Mouse (Mus musculus) ES-E14 (cell line): ENCODE data around the gene Ubox5. TPM values are rescaled to one million over a fixed set of nuclear protein-coding genes. Genes with fewer than 3 reads are reported as not detected.
"Not testable (repeated sequence)": the region's sequence is repeated elsewhere in the genome, so short reads cannot be mapped to it uniquely, and the experiment has no call there.

Experiments used
- DNase-seq: peaks from one replicate; pipeline ENCODE4 v3.0.0-alpha.2; 2013; ENCODE audit warnings: low read depth, low spot score
- H3K27ac ChIP-seq: 2 replicates; pipeline ENCODE4 v1.5.1; 2012; ENCODE audit warnings: low read depth, mild to moderate bottlenecking, low read length, moderate library complexity, mixed read lengths; ENCODE audit not compliant: poor library complexity, insufficient read depth, severe bottlenecking
- H3K36me3 ChIP-seq: 2 replicates; pipeline ENCODE4 v1.6.1; 2012; ENCODE audit warnings: mild to moderate bottlenecking, low read length, moderate library complexity, mixed read lengths; ENCODE audit not compliant: control insufficient read depth, poor library complexity, insufficient read depth, severe bottlenecking
- H3K4me1 ChIP-seq, 2 experiments: fragments of 150-350 bp in 1 of 2; sonication (generic) in 1 of 2; 2 replicates each; pipeline ENCODE4 v1.6.1; 2012; ENCODE audit warnings: low read length in 2 of 2, mild to moderate bottlenecking in 1 of 2, mixed read lengths in 1 of 2; ENCODE audit not compliant: control insufficient read depth in 2 of 2, insufficient read depth in 2 of 2, poor library complexity in 1 of 2
- H3K4me3 ChIP-seq, 2 experiments: fragments of 150-350 bp in 1 of 2; sonication (generic) in 1 of 2; 2 replicates each; pipeline ENCODE4 v1.5.1; 2012; ENCODE audit warnings: low read length in 2 of 2, low read depth in 1 of 2, mild to moderate bottlenecking in 1 of 2, mixed read lengths in 1 of 2; ENCODE audit not compliant: insufficient read depth in 1 of 2, poor library complexity in 1 of 2, severe bottlenecking in 1 of 2
- H3K9ac ChIP-seq: 2 replicates; pipeline ENCODE4 v1.6.1; 2012; ENCODE audit warnings: low read depth, mild to moderate bottlenecking, low read length, mixed read lengths; ENCODE audit not compliant: poor library complexity, insufficient read depth, severe bottlenecking
- H3K9me3 ChIP-seq: fragments of 150-350 bp; sonication (generic); 2 replicates; pipeline ENCODE4 v1.6.1; 2012; ENCODE audit warnings: low read depth, mild to moderate bottlenecking, low read length; ENCODE audit not compliant: control insufficient read depth, insufficient read depth
- CHD2 ChIP-seq: IDR thresholded peaks from 2 replicates; pipeline ENCODE4 v1.6.1; 2014; ENCODE audit warnings: mild to moderate bottlenecking, low read depth, low read length, inconsistent platforms
- HCFC1 ChIP-seq: IDR thresholded peaks from 2 replicates; pipeline ENCODE4 v1.6.1; 2012; ENCODE audit warnings: low read length, inconsistent platforms, borderline replicate concordance; ENCODE audit not compliant: insufficient read depth
- MAFK ChIP-seq: IDR thresholded peaks from 2 replicates; pipeline ENCODE4 v1.6.1; 2014; ENCODE audit warnings: mild to moderate bottlenecking, low read depth, low read length, inconsistent platforms; ENCODE audit not compliant: insufficient read depth
- ZC3H11A ChIP-seq: IDR thresholded peaks from 2 replicates; pipeline ENCODE4 v1.6.1; 2012; ENCODE audit warnings: low read depth, mild to moderate bottlenecking, inconsistent platforms, low read length, borderline replicate concordance
- ZNF384 ChIP-seq: IDR thresholded peaks from 2 replicates; pipeline ENCODE4 v1.6.1; 2012; ENCODE audit warnings: low read depth, low read length, inconsistent platforms
- in situ Hi-C, 2 experiments: fragments of 600-800 bp; cut with MboI; formaldehyde crosslinking; loops; one replicate each; pipeline ENCODE4 v1.15.1; 2025; ENCODE audit warnings: low sequenced_read_pairs in 2 of 2, inconsistent platforms in 1 of 2; ENCODE audit not compliant: unreplicated experiment in 2 of 2
- total RNA-seq: library from RNA; depleted of rRNA; stranded (reverse); fragments of 300-350 nt; gene quantifications from 2 replicates; pipeline ENCODE4 v1.2.3, GENCODE M21; 2012

Ubox5 gene
- total RNA-seq, 1 experiment: 5.0 TPM

GRCm38 (mm10) chr2:130578148-130578547, 51.7 kb downstream of the Ubox5 start:
- H3K9ac ChIP-seq: no peak overlapping the region
- TF ChIP-seq ZC3H11A: 0 out of 2 replicates have a peak, but pooled peaks have one; percentile 23
- no peak for TF ChIP-seq MAFK
- no peak for TF ChIP-seq CHD2
- TF ChIP-seq ZNF384: no peak
- no peak for TF ChIP-seq HCFC1
- no peak overlapping the region for H3K4me3 ChIP-seq
- H3K9me3 ChIP-seq: no peaks in the 10 kb centered on the region
- peak; percentile 40 for DNase-seq
- peaks cover 0 to 10% of the 10 kb centered on the region in 2 experiments; a peak in 2 of 4 replicates for H3K4me1 ChIP-seq
- H3K36me3 ChIP-seq: no peaks in the 10 kb centered on the region
- no peak overlapping the region for H3K27ac ChIP-seq
- in situ Hi-C loops: no loop called here

GRCm38 (mm10) chr2:130577632-130578031, 52.2 kb downstream of the Ubox5 start:
- Histone ChIP-seq H3K9me3 (no peaks in the 10 kb centered on the region), H3K36me3 (no peaks in the 10 kb centered on the region), H3K4me1 (peaks cover 0 to 10% of the 10 kb centered on the region in 2 experiments; a peak in 2 of 4 replicates), H3K27ac (no peak overlapping the region), H3K4me3 (no peak overlapping the region), H3K9ac (no peak overlapping the region)
- in situ Hi-C loops: no loop called here
- TF ChIP-seq ZC3H11A: no peak
- no peak for TF ChIP-seq CHD2
- TF ChIP-seq ZNF384: no peak
- no peak for TF ChIP-seq MAFK
- no peak for TF ChIP-seq HCFC1
- no peak for DNase-seq

GRCm38 (mm10) chr2:130577021-130577420, 52.8 kb downstream of the Ubox5 start:
- no peaks in the 10 kb centered on the region for H3K36me3 ChIP-seq
- in situ Hi-C loops: no loop called here
- H3K9ac ChIP-seq: no peak overlapping the region
- H3K9me3 ChIP-seq: no peaks in the 10 kb centered on the region
- peaks cover 0 to 10% of the 10 kb centered on the region in 2 experiments; a peak in 2 of 4 replicates for H3K4me1 ChIP-seq
- no peak overlapping the region for H3K27ac ChIP-seq
- H3K4me3 ChIP-seq: peak overlapping the region in 1 of 2 experiments; percentile 50; a peak in 2 of 4 replicates
- no peak for DNase-seq
- no peak for TF ChIP-seq ZNF384

- in situ Hi-C loops, H3K36me3 ChIP-seq, H3K27ac ChIP-seq, H3K9me3 ChIP-seq, DNase-seq: not testable (repeated sequence)
- peak overlapping the region; percentile 19; the same call in 1 of the 2 replicates for H3K9ac ChIP-seq
- H3K4me1 ChIP-seq: peaks cover 0 to 10% of the 10 kb centered on the region in 2 experiments; a peak in 2 of 4 replicates
- peak overlapping the region; percentile 50 to 56 for H3K4me3 ChIP-seq
Observed at GRCm38 (mm10) chr2:130576564-130576963, 53.3 kb downstream of the Ubox5 start.

- TF ChIP-seq HCFC1: no peak
- TF ChIP-seq ZC3H11A: no peak
- TF ChIP-seq MAFK: no peak
- TF ChIP-seq CHD2: no peak
- TF ChIP-seq ZNF384: no peak
- Histone ChIP-seq H3K9me3 (no peaks in the 10 kb centered on the region), H3K27ac (no peak within 1 kb of the TSS), H3K9ac (peak within 1 kb of the TSS; percentile 19; the same call in 1 of the 2 replicates), H3K4me1 (peaks cover 0 to 10% of the 10 kb centered on the region in 2 experiments; a peak in 2 of 4 replicates), H3K4me3 (peak within 1 kb of the TSS; percentile 50 to 56), H3K36me3 (no peaks in the 10 kb centered on the region)
- in situ Hi-C loops: no loop called here
- DNase-seq: no peak
Observed at GRCm38 (mm10) chr2:130575873-130576272, 54.0 kb downstream of the Ubox5 start, which contains the start of gene Oxt. TSS of gene Oxt (plus strand) at chr2:130576173.
